Mouse (Mus musculus): ENCODE measurements at regions not wholly inside any gene's neighbourhood (a gene's known extent, or its start where the extent isn't known, plus 50 kb on each side); places are given as distances from the start of the nearest gene placed in this dataset.
A peak's percentile ranks its signal among the peaks of the same experiment; 100 is the strongest.

- Histone ChIP-seq H3K4me3 (ENCODE audit: control insufficient read depth in 1 of 2, insufficient read depth in 1 of 2, low read depth in 2 of 2, low read length in 2 of 2) (no peak overlapping the region), H3K27ac (ENCODE audit: control insufficient read depth, low read depth, low read length) (no peak overlapping the region), H3K9ac (ENCODE audit: control insufficient read depth, low read depth, low read length, poor library complexity, severe bottlenecking) (no peak overlapping the region), H3K4me1 (ENCODE audit: control insufficient read depth in 1 of 2, insufficient read depth in 2 of 2, low read length in 2 of 2) (peaks cover 0 to 9% of the 10 kb centered on the region in 2 experiments; a peak in 2 of 4 replicates), H3K27me3 (ENCODE audit: control insufficient read depth in 1 of 2, insufficient read depth in 2 of 2, low read length in 2 of 2) (no peaks in the 10 kb centered on the region), H3K79me2 (ENCODE audit: control insufficient read depth, insufficient read depth, low read length, poor library complexity) (no peaks in the 10 kb centered on the region), H3K36me3 (ENCODE audit: control insufficient read depth in 1 of 2, insufficient read depth in 2 of 2, low read length in 2 of 2) (no peaks in the 10 kb centered on the region), H3K9me3 (replicated peaks; ENCODE audit: insufficient read depth, low read length) (no peaks in the 10 kb centered on the region)
- peak; percentile 7 for TF ChIP-seq RAD21 (IDR thresholded peaks at IDR 0.05; ENCODE audit: low read depth, low read length)
- TF ChIP-seq UBTF (IDR thresholded peaks at IDR 0.05; ENCODE audit: borderline replicate concordance, insufficient read depth, low read depth, low read length): no peak
- DNase-seq (ENCODE audit: low read depth, low spot score): no peak
Observed at GRCm38 (mm10) chr14:25385644-25386043, 73.3 kb upstream of the Zmiz1 start.

GRCm38 (mm10) chr14:25387780-25388179 lies 71.2 kb upstream of the Zmiz1 start:
- H3K4me1 ChIP-seq (ENCODE audit: control insufficient read depth in 1 of 2, insufficient read depth in 2 of 2, low read length in 2 of 2): peaks cover 0 to 7% of the 10 kb centered on the region in 2 experiments; a peak in 2 of 4 replicates
- no peaks in the 10 kb centered on the region for H3K9me3 ChIP-seq (replicated peaks; ENCODE audit: insufficient read depth, low read length)
- no peak overlapping the region for H3K4me3 ChIP-seq (ENCODE audit: control insufficient read depth in 1 of 2, insufficient read depth in 1 of 2, low read depth in 2 of 2, low read length in 2 of 2)
- H3K27ac ChIP-seq (ENCODE audit: control insufficient read depth, low read depth, low read length): no peak overlapping the region
- no peak for DNase-seq (ENCODE audit: low read depth, low spot score)
- H3K9ac ChIP-seq (ENCODE audit: control insufficient read depth, low read depth, low read length, poor library complexity, severe bottlenecking): no peak overlapping the region
- no peaks in the 10 kb centered on the region for H3K79me2 ChIP-seq (ENCODE audit: control insufficient read depth, insufficient read depth, low read length, poor library complexity)
- no peaks in the 10 kb centered on the region for H3K36me3 ChIP-seq (ENCODE audit: control insufficient read depth in 1 of 2, insufficient read depth in 2 of 2, low read length in 2 of 2)
- no peaks in the 10 kb centered on the region for H3K27me3 ChIP-seq (ENCODE audit: control insufficient read depth in 1 of 2, insufficient read depth in 2 of 2, low read length in 2 of 2)
- TF ChIP-seq UBTF (IDR thresholded peaks at IDR 0.05; ENCODE audit: borderline replicate concordance, insufficient read depth, low read depth, low read length) (no peak), TAL1 (IDR thresholded peaks at IDR 0.05; ENCODE audit: low read length) (no peak), MEF2A (IDR thresholded peaks at IDR 0.05; ENCODE audit: extremely low read depth, insufficient replicate concordance, low read depth, low read length, poor library complexity, severe bottlenecking) (no peak), USF1 (IDR thresholded peaks at IDR 0.05; ENCODE audit: low read depth, low read length) (no peak), ZKSCAN1 (IDR thresholded peaks at IDR 0.05; ENCODE audit: low read depth, low read length) (no peak), TBP (IDR thresholded peaks at IDR 0.05; ENCODE audit: low read depth, low read length) (no peak), ELF1 (IDR thresholded peaks at IDR 0.05; ENCODE audit: low read depth, low read length) (no peak), CTCF (IDR thresholded peaks at IDR 0.05 in 2 of 3, conservative IDR thresholded peaks at IDR 0.05 in 1 of 3; ENCODE audit: control insufficient read depth in 1 of 3, insufficient read depth in 1 of 3, low read depth in 2 of 3, low read length in 3 of 3, poor library complexity in 1 of 3, severe bottlenecking in 1 of 3) (no peak), MAX (IDR thresholded peaks at IDR 0.05; ENCODE audit: low read length) (no peak), MYB (IDR thresholded peaks at IDR 0.05; ENCODE audit: low read depth, low read length) (no peak), JUND (IDR thresholded peaks at IDR 0.05; ENCODE audit: low read depth, low read length) (no peak), SMC3 (IDR thresholded peaks at IDR 0.05; ENCODE audit: low read depth, low read length) (no peak), SIN3A (IDR thresholded peaks at IDR 0.05; ENCODE audit: low read length) (no peak), RCOR1 (IDR thresholded peaks at IDR 0.05; ENCODE audit: low read depth, low read length) (no peak), ZMIZ1 (IDR thresholded peaks at IDR 0.05; ENCODE audit: low read depth, low read length) (no peak)
